Mouse (Mus musculus) kidney, postnatal 4 days (tissue): ENCODE data around the gene Ubr7.

Source experiments
- DNase-seq, 2 experiments: peaks; one replicate each; pipeline ENCODE4 v3.0.0; 2021; ENCODE audit warnings: mixed read lengths in 2 of 2

Gene Ubr7

DNA sequence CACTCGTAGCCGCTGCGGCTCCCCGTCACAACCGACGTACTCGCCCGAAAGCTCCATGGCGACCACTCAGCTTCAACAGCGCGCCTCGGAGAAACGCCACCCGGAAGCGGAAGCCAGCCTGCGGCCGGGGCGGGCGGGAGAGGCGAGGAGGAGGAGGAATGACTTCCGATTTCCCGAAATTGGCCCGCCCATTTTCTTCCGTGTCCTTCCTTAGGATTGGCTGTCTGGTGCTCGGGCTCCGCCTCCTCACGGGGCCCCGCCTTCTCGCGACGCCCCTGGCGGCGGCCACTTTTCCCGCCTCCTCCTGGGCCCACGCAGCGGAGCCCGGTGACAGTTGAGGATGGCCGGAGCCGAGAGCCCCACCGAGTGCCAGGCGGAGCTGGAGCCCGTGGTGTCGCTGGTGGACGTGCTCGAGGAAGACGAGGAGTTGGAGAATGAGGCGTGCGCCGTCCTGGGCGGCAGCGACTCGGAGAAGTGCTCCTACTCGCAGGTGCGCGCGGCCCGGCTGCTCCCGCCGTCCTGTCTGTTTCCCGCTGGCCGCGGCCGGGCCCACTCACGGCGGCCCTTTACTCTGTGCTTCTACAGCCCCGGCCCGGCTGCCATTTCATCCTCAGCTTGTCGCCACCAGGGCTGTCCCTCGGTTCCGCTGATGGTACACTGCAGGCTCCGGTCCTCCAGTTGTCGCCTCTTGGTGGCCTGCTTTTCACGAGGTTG lies at the start of gene Ubr7, which contains the start of the genes Gm28051 and Gon7:
Gene Ubr7 (plus strand): TSS at position 279 of the 714 bp plus-strand sequence.
Gene Gm28051 (minus strand): TSS at position 77 of the 714 bp plus-strand sequence.
Gene Gon7 (minus strand): TSS at position 115 of the 714 bp plus-strand sequence.
- peak; percentile 96 to 98 for DNase-seq

DNA sequence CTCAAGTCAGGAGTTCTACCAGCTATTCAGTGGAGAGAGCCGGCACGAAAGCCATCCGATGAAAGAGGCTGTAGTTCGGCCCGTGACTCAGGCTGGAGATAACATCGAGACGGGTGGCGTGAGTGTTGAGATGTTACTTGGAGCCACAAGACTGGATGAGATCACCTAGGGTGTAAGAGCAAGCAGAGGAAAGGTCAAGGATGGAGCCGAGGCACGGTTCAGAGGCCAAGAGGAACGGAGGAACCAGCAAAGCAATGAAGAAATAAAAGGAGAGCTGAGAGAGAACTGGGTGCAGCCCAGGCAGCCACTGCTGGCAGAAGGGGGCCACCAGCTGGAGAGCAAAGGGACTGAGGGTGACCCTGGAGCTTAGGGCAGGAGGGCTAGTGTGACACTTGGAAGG lies 49.5 kb upstream of the Ubr7 start:
- DNase-seq = peak; percentile 50 to 67

DNA sequence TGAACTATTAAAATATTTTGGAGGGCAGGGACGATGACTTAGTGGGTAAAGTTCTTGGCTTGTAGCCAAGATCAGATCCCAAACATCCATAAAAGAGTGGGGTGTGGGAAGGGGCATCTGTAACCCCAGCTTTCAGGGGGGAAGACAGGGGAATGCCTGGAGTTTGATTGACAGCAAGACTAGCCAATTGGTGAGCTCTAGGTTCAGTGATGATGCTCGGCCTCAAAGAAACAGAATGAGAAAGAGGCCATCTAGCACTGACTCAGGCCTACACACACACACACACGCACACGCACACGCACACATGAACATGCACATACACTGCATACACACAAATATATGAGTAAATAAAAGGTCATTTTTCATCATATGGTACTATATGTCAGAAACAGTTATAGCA lies 47.9 kb upstream of the Ubr7 start:
- no peak for DNase-seq

DNA sequence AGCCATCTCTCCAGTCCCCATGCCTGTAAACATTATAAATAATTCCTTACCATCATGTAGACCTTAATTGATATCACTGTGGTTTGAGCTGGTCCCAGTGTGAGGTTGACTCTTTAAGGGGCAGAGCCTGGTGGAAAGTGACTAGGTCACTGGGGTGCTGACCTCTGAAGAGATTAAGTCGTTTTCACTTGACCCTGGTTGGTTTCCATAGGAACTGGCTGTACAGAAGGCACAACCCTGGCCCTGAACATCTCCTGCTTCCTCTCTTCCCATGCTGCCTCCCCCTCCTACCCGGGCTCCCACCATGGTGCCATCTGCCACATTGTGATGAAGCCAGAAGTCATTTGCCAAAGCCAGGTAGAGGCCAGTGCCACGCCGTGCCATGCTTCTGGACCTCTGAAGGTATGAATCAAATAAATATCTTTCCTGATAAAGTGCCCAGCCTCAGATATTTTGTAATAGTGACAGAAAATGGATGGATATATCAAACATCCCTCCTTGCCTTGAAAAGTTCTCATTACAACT lies 46.9 kb upstream of the Ubr7 start:
- DNase-seq = no peak

DNA sequence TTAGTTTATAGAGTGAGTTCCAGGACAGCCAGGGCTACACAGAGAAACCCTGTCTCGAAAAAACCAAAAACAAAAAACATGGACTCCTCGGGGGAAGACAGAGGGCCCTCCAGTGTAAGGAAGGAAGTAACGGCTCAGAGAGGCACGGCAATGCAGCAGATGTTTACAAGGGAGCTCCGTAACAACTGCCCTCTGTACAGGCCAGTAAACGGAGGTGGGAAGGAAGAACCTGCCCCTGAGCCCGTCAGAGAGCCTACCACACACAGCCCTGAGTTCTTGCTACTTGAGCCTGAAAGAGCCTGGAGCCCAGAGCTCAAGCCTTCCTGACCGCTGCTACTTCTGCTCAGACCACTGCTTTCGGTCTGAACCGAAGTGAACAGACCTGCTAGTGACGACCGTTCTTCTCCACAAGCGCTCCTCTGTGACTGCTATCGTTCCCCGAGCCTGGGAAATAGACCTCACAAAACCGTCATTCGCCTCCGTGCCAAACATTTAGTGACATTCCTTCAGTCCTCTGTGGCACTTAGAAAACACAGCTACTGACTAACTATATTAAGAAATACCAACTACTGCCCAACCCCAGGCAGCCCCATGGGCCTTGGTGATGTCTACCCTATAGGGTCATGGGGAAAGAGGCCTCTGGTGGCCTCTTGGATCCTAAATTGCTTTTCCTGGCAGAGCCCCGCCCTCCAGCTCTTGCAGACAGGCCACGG lies 44.5 kb upstream of the Ubr7 start:
- DNase-seq = no peak

DNA sequence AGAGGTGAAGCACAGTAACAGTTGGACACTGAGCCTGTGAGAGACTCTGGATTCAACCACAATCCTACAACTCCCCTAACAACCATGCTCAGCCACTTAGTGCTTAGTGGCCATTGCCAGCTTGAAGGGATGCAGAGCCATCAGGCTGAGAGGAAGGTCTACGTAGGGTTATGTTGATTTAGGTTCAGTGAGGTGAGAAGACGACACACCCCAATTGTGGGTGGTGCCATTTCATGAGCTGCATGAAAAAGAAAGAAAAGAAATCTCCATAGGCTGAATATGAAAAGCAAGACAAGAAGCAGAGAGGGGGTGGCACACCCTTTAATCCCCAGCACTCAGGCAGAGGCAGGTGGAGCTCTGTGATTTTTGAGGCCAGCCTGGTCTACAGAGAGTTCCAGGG lies 43.7 kb upstream of the Ubr7 start:
- DNase-seq = no peak

DNA sequence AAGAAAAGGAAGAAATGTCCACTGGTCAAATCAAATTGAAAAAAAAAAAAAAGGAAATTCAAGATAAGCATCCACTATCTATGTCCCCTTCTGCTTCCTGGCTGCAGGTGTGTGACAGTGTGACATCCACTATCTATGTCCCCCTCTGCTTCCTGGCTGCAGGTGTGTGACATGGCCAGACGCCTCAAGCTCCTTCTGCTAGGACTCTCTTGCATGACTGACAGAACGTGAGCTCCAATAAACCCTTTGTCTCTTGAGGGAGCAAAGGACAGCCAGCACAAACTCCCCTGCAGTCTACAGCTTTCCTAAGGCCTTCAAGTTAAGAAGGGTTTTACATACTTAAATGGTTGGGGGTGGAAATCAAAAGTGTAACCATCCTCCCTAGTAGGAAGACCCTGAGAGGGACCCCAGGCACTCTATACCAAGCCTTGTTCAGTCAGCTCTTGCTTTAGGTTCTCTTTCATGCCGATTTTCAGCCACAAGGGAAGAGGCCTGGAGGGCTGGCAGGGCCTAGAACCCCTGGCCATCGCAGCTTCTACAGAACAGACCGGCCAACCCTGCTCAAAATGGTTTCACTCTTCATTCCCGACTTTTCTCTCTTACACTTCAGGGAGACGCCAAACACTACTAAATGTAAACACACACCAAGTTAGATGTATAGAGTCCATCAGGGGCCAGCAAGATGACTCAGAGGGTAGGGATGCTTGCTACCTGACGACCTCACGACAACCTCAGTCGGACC lies 42.9 kb upstream of the Ubr7 start:
- DNase-seq = no peak

DNA sequence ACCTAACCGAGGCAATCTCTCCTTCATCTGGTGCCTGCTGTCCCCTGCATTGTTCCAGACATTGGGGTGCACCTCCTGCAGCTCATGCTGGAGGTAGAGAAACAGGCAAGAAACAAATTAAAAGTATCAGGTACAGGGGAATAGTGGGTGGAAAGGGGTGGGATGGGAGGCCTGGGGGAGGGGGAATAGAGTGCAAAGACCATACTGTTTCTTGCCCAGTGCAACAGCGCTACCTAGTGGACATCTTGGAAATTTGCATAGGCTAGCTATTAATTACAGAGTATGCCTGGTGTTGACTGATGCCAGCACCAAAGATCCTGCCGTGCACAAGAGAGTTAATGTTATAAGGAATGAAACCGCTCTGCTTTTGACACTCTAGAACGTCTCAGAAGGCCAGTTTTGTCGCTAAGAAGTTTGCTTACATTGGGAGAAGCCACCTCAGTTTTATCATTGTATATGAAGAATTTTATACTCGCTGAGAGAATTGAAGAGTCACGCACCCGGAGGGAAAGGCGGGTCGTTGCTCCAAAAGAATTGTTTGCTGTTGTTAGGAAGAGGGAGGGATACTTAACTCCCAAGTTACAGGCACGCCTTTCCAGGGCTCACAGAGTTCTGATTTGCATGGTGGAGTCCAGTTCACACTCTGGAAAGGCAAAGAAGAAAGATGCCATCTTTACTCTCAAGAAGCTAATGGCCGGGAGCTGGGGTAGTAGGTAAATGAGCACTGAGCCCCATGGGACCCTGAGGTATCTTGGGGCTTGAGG lies 38.0 kb upstream of the Ubr7 start:
- DNase-seq = peak; percentile 66 to 71

DNA sequence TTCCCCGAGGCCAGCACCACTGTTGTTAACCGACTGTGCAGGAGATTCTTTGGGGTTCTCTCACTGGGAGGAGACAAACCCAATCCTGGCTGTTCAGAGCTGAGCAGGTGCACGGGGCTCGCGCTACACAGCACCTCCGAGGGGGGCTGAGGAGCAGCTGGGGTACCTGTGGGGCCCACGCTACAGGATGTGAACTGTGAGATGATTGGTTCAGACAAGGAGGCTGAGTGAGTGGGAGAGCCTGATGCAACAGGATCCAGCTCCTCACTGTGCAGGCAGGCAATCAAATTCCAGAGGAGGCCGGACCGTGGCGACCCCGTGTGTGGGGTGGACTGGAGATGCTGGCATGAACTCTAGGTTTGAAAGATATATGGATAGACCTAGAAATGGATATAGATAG lies 35.3 kb upstream of the Ubr7 start:
- peak; percentile 37 to 58 for DNase-seq

DNA sequence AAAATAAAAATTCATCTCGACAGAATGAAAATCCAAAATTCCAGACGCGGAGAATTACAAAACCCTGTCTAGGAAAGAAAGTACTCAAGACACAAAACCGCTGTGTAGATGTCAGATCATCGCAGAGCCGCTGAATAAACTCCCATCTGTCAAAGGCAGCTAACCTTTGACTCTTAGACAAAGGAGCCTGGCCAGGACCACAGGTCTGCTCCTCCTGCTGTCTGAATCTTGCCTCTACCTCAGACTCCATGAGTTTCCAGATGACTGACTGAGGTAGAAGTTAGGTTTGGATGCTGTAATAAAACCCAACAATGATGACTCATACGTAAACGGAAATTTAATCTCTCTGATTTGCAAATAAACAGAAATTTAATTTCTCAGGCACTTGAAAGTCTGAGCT lies 34.8 kb upstream of the Ubr7 start:
- DNase-seq = no peak

DNA sequence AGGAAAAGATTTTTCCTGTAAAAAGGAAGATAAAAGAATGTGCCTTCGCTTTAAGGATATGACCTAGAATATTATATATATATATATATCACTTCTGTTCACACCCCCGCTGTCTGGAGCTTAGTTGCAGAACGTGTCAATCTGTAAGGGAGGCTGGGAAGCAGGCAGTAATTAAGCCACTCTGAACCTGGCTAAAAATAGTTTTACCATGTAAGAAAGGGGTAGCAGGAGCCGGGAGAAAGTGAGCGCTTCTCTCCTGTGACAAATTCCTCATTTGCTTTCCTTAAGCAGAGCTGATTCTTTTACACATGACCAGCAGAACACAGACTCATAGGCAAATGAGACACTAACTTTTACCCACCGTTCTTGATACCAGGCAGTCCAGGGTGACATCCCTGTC lies 33.9 kb upstream of the Ubr7 start:
- DNase-seq = no peak

DNA sequence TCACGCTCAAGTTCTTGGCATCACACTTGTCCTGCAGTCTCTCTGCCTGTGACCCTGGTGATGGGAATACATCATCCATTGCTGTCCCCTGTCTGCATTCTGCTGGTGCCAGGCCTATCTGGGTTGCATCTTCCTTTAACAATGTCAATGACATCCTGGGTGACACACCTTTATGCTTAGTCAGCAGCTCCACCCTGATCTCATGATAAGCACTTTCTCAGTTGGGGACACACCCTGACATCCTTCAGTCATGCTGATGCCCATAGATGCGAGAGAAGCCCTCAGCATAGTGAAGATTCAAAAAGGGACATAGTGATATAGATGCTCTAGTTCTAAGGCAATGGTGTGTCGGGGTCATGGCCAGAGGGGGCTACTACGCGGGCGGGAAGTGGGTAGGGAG lies 32.6 kb upstream of the Ubr7 start:
- DNase-seq = no peak

DNA sequence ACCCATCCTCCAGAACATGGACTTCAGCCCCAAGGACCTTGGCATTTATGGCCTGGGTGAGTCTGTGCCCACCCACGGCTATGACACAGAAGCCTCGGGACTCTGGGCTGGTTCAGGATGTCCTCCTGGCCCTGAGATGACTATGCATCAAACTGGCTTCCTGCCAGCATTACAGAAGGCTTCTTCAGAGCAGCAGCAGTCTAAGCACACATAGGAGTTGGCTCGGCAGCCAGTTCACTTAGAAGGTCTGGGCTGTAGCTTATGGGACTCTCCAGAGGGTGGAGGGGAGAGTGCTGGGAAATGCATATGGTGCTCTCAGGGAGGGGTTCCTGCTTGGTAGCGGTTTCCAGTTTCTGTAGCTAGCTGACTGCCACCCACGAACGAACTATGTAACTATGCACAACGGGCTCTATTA lies 32.0 kb upstream of the Ubr7 start:
- DNase-seq = no peak

DNA sequence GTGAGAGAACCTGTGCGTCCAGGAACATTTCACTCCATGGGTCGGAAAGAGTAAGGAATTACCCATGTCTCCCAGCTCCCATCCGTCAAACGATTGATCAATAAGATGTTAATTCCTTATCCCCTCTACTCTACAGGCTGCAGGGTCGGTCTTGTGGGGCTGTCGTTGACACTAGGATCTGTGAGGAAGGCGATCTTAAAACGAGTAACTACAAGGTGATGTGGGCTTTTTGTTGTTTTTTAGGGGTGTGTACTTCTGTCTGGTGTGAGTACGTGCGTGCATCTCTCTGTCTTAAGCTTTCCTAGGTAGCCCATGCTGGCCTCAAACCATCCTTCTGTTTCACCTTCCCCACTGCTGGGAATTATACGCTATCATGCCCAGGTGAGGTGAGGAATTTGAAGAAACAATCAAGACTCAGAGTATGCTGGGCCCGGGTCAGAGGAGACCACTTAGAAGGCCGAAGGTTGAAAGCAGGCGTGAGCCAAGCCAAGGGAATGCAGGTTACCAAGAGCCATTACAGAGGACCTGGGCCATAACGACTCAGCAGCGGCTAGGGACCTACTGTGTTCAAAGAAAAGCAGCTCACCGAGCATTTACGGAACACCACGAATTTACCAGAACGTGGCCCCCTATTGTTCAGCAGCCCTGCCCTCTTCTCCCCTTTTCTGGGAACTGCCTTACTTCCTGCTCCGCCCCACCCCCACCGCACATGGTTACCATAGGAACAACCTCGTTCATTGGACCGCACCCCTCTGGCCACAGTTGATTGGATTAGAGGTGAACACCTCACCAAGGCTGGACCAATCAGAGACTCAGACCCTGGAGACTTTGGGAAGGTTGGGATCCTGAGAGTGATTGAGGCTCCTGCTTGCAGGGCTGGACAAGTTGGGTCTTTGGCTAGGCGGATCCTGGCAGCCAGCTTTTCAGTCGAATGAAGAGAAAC lies 27.6 kb upstream of the Ubr7 start:
- DNase-seq = peak; percentile 88 to 93

DNA sequence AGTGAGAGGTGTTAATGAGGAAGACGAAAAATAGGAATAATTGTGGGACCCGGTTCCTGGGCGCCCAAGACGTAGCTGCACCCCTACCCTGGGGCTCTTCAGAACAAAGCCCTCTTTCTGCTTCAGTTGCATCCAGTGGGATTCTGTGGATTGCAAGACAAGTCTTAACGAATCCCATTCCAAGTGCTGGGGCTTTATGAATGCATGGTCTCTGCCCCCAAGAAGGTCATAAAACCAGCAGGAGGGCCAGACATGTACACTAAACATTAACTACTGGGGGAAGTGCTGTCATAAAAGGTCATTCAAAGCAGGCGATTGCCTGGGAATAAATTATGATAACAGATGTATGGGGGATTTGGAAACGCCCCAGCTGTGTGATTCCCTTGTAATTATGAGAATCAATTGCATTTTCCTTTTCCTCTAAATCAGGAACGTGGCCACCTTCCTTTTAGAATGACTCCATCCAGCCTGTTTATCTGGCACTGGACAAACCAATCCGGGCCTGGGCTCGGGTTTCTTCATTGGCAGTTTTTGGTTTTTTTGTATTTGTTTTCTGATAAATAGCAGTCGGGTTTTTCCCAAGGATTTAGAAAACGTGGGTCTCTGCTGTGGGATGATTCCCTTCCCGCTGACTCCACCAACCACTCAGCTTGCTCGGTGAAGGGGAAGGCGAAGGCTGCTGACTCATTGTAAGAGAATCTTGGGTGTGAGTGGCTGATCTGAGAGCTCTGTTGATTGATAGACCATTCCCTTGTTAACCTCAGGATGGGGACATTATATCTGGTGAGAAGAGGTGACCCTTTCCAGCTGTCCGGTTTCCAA lies 26.8 kb upstream of the Ubr7 start:
- peak; percentile 21 to 43 for DNase-seq

DNA sequence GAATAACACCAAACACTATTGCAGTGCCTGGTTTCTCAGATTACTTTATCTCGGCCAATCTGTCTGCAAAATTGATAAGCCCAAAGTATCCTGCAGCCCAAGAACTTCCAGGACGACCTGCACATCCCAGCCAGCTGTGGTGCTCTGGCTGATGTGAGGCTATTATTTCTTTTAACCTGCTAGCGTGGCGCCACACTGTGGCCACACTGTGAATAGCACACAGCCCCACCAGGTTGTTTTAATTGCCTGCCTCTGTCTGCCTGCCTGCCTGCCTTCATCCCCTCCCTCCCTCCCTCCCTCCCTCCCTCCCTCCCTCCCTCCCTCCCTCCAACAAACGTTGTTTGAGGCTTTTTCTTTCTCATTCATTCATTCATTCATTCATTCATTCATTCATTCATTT lies 24.4 kb upstream of the Ubr7 start:
- DNase-seq = peak; percentile 81 to 87

DNA sequence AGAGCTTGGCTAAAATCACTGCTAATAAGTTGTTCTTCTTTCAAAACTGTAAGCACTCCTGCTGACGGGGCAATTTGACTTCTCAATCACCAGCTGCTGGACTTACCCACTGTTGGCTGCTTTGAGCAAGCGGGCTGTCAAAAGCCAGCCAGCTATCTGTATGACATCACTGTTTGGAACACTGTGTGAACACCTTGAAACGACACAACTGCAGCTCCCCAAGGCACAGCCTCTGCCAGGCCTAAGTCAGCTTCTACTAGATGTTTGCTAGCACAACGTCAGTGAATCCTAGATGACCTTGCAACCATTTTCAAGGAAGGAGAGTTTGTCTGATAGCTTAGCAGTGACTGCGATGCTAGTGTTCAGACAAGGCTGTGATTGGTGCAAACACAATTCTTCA lies 18.7 kb upstream of the Ubr7 start:
- no peak for DNase-seq

DNA sequence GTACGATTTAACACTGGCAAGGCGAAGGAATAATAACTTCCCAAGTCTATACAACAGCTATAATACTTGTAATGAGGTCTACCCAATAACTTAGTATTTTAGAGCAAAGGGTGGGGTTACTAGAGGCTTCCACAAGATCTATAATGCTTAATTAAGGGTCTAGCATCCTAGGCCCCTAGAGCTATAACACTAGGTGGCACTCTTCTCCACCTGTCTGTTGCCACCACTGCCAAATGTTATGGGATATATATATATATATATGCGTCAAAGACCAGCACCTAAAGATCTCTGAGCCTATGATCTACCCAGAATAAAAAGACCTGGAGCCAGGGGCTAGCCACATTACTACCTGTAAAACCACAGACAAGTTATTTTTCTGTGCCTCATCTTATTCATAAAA lies 17.5 kb upstream of the Ubr7 start:
- no peak for DNase-seq

DNA sequence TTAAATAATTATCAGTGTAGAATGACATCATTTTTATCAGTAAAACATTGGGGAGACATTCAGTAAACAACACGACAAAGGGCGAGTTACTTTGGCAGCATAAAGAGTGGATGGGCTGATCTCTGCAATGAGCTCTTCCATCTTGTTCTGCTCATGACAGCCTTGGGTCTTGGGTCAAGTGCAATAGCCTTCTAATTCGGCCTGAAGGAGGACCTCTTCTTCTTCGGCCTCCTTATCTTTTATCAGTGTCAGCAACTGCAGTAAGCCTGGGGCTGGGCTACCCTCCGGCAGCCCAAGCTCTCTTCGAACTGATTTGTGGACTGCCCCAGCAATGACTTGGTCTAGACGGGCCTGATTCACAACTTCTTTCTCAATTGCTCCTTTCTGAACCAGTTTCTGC lies 15.7 kb upstream of the Ubr7 start:
- DNase-seq = no peak

DNA sequence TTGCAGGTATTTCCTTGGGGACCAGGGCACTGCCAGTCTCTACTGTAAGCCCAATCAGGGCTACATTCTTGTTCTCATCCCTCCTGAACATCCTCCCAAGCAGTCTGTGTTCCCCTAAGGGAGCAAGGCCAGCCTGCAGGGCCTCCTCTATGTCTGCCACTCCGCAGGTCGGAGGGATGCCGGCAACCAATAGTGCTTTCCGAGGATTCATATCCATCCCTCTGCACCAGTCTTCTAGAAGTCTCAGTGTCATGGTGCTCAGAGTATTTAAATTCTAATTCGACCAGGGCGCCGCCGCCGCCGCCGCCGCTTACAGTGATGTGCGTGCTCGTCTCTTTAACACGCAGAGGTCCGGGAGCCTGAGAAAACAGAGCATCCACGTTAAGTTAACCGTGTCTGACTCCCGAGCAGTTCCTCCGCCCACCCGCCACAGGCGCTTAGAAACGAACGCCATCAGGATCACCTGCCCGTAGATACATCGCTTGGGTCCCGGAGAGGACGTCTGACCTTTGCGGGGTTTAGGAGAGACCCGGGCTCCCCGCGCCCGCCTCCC lies 14.7 kb upstream of the Ubr7 start:
- no peak for DNase-seq
